Mouse (Mus musculus): ENCODE measurements around the gene Gm49387.

DNA sequence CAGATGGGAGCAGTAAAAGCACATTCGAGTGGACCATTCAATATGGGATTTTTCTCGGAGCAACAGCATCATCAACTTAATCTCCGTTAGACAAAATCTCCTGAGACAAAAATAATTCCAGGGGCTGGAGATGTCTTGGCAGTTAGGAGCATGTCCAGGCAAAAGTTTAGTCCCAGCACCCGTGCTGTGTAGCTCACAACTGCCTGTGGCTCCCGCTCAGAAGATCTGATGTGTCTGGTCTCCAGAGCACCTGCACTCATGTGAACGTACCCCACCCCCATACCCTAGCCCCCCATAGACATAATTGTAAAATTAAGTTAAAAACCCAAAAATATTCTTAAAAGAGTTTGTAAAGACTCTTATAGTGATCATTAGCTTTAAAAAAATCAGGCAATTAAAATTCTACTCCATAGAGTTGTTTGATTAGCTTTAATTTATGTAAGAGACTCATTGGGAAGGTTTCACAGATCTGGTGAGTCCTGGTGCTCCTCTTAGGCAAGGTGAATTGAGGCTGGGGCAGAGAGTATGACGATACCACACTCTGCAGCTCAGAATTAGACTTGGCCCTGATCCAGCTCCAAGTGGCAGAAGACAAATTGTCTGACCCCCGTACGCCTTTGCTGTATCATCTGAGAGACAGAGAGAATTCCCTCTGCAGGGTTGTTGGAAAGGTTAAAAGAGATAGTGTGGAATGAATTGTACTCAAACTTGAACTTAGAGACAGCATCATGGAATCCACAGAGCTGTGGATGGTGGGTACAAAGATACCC is 62.5 kb downstream of the Gm49387 start:
- no peak for TF ChIP-seq POLR2A (IDR thresholded peaks at IDR 0.05; ENCODE audit: extremely low read depth, insufficient read depth, low read length)
- no peak for TF ChIP-seq CTCF (IDR thresholded peaks at IDR 0.05; ENCODE audit: extremely low read depth, insufficient read depth, low read length)
